Comparison of ENCODE assay signal across 8 mouse cellular contexts in genomic region chr11:101832001-101832400, GRCm38 (mm10). TPM values are rescaled to one million over a fixed set of nuclear protein-coding genes. Genes with fewer than 3 reads are reported as not detected.
DNase-seq lines count a peak whose midpoint lies in the region; ATAC-seq lines count a peak whose summit lies in the region.

No protein-coding gene starts in this region.

- peak; percentile 69 for ATAC-seq in neural tube, embryonic 13.5 days (ENCODE audit: low read depth)
- ATAC-seq in megakaryocyte progenitor cell, adult 5-6 weeks (replicated peaks; ENCODE audit: poor library complexity): no peak

- 44% methylated on average over 7 of the region's 7 CpGs for WGBS in neural tube, embryonic 13.5 days

- peaks cover 5% of the 10 kb centered on the region; the same call in 1 of the 2 replicates for H3K27me3 ChIP-seq in neural tube, embryonic 13.5 days

- no peaks in the 10 kb centered on the region for H3K36me3 ChIP-seq in neural tube, embryonic 13.5 days

- no peak for DNase-seq in neural tube, embryonic 10.5 days (ENCODE audit: extremely low spot score, low spot score)
- DNase-seq in heart, postnatal 4 days: peak; percentile 69
- DNase-seq in layer of hippocampus, adult 9-10 months (ENCODE audit: low spot score): peak; percentile 26
- DNase-seq in retina, postnatal 1 day: peak; percentile 49
- no peak for DNase-seq in thymus, adult 18-20 months
- DNase-seq in cerebellum, adult 8-10 months: no peak

- no peak overlapping the region for H3K9ac ChIP-seq in neural tube, embryonic 13.5 days

- H3K4me3 ChIP-seq in neural tube, embryonic 13.5 days: no peak overlapping the region

- no peaks in the 10 kb centered on the region for H3K9me3 ChIP-seq in neural tube, embryonic 13.5 days

- no peak overlapping the region for H3K4me2 ChIP-seq in neural tube, embryonic 13.5 days

- peak overlapping the region; percentile 70 for H3K27ac ChIP-seq in neural tube, embryonic 13.5 days (replicated peaks)

- H3K4me1 ChIP-seq in neural tube, embryonic 13.5 days (replicated peaks): peaks cover 20% of the 10 kb centered on the region

RNA-seq across cellular contexts. Expression of gene Etv4, which starts 46.8 kb away (rescaled TPM):
- polyA plus RNA-seq in neural tube, embryonic 13.5 days (2015; fragmentation: Nextera tagmentation; extraction: Ambion mirVana): 14.5 and 16.0 TPM in 2 replicates
- 1 to 10 TPM; 6.6 to 6.8 TPM for total RNA-seq in heart, postnatal 4 days (2021)
- total RNA-seq in megakaryocyte progenitor cell, adult 5-6 weeks (2015): 0.05 TPM in 1 of 2 replicates, not detected in the other
- total RNA-seq in megakaryocyte progenitor cell, adult 5-6 weeks (2017): not detected in 2 replicates

Comparison
In these comparisons a context has a peak if more than half of its experiments do, and no peak if none do; other contexts are left out.
1. DNase-seq: peak in heart, postnatal 4 days (single experiment), layer of hippocampus, adult 9-10 months (single experiment) and retina, postnatal 1 day (single experiment); none in neural tube, embryonic 10.5 days (single experiment), thymus, adult 18-20 months (0 of 2) and cerebellum, adult 8-10 months (single experiment).
2. RNA of gene Etv4, which starts 46.8 kb away (total RNA-seq): 6.6 to 6.8 TPM in heart, postnatal 4 days; 0.05 TPM in megakaryocyte progenitor cell, adult 5-6 weeks; every median in the first group is over 4 times any median in the second.